In the genomic region with DNA sequence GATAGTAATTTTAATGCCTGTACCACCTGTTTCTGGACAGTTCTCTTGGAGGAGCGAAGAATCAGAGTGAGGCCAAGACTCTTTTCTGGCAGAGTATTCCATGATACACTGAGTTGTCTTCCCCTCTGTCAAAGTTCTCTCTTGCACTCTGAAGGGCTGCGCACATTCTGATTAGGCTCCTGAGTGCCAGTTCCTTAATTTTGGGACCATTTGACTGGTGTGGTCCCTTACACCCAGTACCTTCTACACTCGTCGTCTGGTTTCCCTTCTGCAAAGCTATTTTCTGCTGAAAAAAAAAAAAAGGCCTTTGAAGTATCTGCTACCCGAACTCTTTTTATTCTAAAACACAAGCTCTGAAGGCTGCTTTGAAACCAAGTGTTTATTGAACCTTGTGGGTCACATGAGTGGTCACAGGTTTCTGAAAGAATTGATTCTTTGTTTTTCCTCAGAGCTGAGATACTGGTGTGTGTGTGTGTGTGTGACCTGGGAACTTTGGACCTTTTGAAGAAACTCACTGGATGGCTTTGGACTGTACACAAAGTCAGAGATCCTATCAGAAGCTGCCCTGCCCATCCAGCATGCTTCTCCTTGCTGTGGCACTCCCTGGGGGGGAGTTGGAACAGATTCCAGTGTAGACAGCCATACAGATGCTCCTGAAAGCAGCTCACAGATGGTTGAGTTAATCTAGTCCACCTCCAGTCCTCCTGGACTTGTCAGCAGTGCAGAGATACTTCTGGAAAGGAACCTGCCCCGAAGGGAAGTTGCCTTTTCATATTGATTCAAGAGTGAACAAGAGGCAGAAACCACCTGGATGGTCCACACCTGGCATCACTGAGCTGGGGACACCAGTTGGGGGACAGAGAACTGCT, we compare ENCODE assay signal across 9 mouse cellular contexts. TPM values are rescaled to one million over a fixed set of nuclear protein-coding genes. Genes with fewer than 3 reads are reported as not detected.
DNase-seq lines count a peak whose midpoint lies in the region; ATAC-seq and TF ChIP-seq lines count a peak whose summit lies in the region.
"Had no signal": no experiment of that assay in that cellular context is flagged by ENCODE, and none has a peak within 500 bp of the region (broad histone marks: within the 10 kb centered on the region; RNA-seq: fewer than 3 reads in every experiment).

No protein-coding gene starts in this region.

- peak; percentile 60 for DNase-seq in kidney, adult 11 months
- peak; percentile 84 for DNase-seq in layer of hippocampus, adult 9-11 months
- no peak for DNase-seq in midbrain, postnatal 0 days (ENCODE audit: low spot score)
- DNase-seq in heart, postnatal 36 days: no peak
- no peak for DNase-seq in gastrocnemius, adult 8-10 months (ENCODE audit: low spot score in 2 of 2)
- DNase-seq: gastrocnemius, postnatal 10 days had no signal

- intact Hi-C loops in heart, postnatal 36 days (cut with DNase I): loop anchor here (5.0 kb wide), 2 partner anchors 67 to 83 kb away; a partner anchor contains a TSS

- H3K9ac ChIP-seq in kidney, embryonic 15.5 days: no peak overlapping the region
- H3K9ac ChIP-seq in embryonic facial prominence, embryonic 12.5 days: no peak overlapping the region
- peak overlapping the region; percentile 29; the same call in 1 of the 2 replicates for H3K9ac ChIP-seq in midbrain, postnatal 0 days (replicated peaks; ENCODE audit: low read length, poor library complexity, severe bottlenecking)

- H3K36me3 ChIP-seq in kidney, embryonic 15.5 days: peaks cover 48% of the 10 kb centered on the region
- H3K36me3 ChIP-seq in embryonic facial prominence, embryonic 12.5 days: peaks cover 32% of the 10 kb centered on the region
- H3K36me3 ChIP-seq in midbrain, postnatal 0 days (ENCODE audit: insufficient read depth, low read length): peaks cover 30% of the 10 kb centered on the region

- 79% methylated on average over 6 of the region's 6 CpGs for WGBS in kidney, embryonic 15.5 days
- WGBS in embryonic facial prominence, embryonic 12.5 days: 66% methylated on average over 6 of the region's 6 CpGs
- 79% methylated on average over 6 of the region's 6 CpGs for WGBS in midbrain, postnatal 0 days

- no peaks in the 10 kb centered on the region for H3K9me3 ChIP-seq in kidney, embryonic 15.5 days (replicated peaks)
- no peaks in the 10 kb centered on the region for H3K9me3 ChIP-seq in embryonic facial prominence, embryonic 12.5 days
- H3K9me3 ChIP-seq in midbrain, postnatal 0 days (ENCODE audit: low read length): no peaks in the 10 kb centered on the region

- ATAC-seq in kidney, embryonic 15.5 days (replicated peaks; ENCODE audit: low FRiP score): no peak
- no peak for ATAC-seq in embryonic facial prominence, embryonic 12.5 days (ENCODE audit: insufficient number of reproducible peaks, insufficient read depth, low FRiP score, low TSS enrichment)
- no peak for ATAC-seq in midbrain, postnatal 0 days (ENCODE audit: low FRiP score)
- no peak for ATAC-seq in activated CD4-positive, CD25-positive, alpha-beta regulatory T cell, adult 4 months

- TF ChIP-seq CTCF in midbrain, postnatal 0 days (IDR thresholded peaks at IDR 0.05): no peak

- H3K4me1 ChIP-seq in kidney, embryonic 15.5 days: peaks cover 32% of the 10 kb centered on the region
- peaks cover 23% of the 10 kb centered on the region for H3K4me1 ChIP-seq in embryonic facial prominence, embryonic 12.5 days
- peaks cover 10% of the 10 kb centered on the region; the same call in 1 of the 2 replicates for H3K4me1 ChIP-seq in midbrain, postnatal 0 days (ENCODE audit: insufficient read depth, low read length)

- no peak overlapping the region for H3K4me2 ChIP-seq in kidney, embryonic 15.5 days
- H3K4me2 ChIP-seq in embryonic facial prominence, embryonic 12.5 days (replicated peaks): no peak overlapping the region; the same call in 1 of the 2 replicates
- H3K4me2 ChIP-seq in midbrain, postnatal 0 days (ENCODE audit: low read depth, low read length, poor library complexity, severe bottlenecking): 0 out of 2 replicates have a peak overlapping the region, but pooled peaks have one; percentile 85

- H3K4me3 ChIP-seq in kidney, embryonic 15.5 days (replicated peaks): no peak overlapping the region
- H3K4me3 ChIP-seq in embryonic facial prominence, embryonic 12.5 days: peak overlapping the region; percentile 79; the same call in 1 of the 2 replicates
- no peak overlapping the region for H3K4me3 ChIP-seq in midbrain, postnatal 0 days (ENCODE audit: low read depth, low read length)

- H3K27me3 ChIP-seq in kidney, embryonic 15.5 days: no peaks in the 10 kb centered on the region
- H3K27me3 ChIP-seq in embryonic facial prominence, embryonic 12.5 days: no peaks in the 10 kb centered on the region
- no peaks in the 10 kb centered on the region for H3K27me3 ChIP-seq in midbrain, postnatal 0 days (ENCODE audit: insufficient read depth, low read length)

- no peak overlapping the region for H3K27ac ChIP-seq in kidney, embryonic 15.5 days
- H3K27ac ChIP-seq in embryonic facial prominence, embryonic 12.5 days: no peak overlapping the region
- no peak overlapping the region for H3K27ac ChIP-seq in midbrain, postnatal 0 days (ENCODE audit: low read depth, low read length)

RNA-seq across cellular contexts. Expression of a gene that starts 1.4 kb away (rescaled TPM):
- polyA plus RNA-seq in kidney, embryonic 15.5 days (2015; fragmentation: Nextera tagmentation; extraction: Ambion mirVana): 33.4 and 39.1 TPM in 2 replicates
- polyA plus RNA-seq in embryonic facial prominence, embryonic 12.5 days (2016; fragmentation: Nextera tagmentation; extraction: Ambion mirVana): 40.0 and 44.0 TPM in 2 replicates
- 34.9 and 41.1 TPM in 2 replicates for total RNA-seq in midbrain, postnatal 0 days (2014; rRNA removed)
- 36.1 and 36.4 TPM in 2 replicates for polyA plus RNA-seq in midbrain, postnatal 0 days (2015; fragmentation: Nextera tagmentation; extraction: Ambion mirVana)
- 10 to 100 TPM; 15.2 to 18.3 TPM for polyA plus RNA-seq in activated CD4-positive, CD25-positive, alpha-beta regulatory T cell, adult 4 months (2017; shearing (Covaris generic))
- total RNA-seq in heart, postnatal 36 days (2021): 10 to 100 TPM; 12.4 to 12.5 TPM
- 1 to 10 TPM; 4.5 to 7.3 (median 5.5) TPM for total RNA-seq in gastrocnemius, adult 8-10 months (2022)

RNA-seq across cellular contexts. Expression of a gene that starts 1.5 kb away (rescaled TPM):
- 38.5 and 44.8 TPM in 2 replicates for polyA plus RNA-seq in kidney, embryonic 15.5 days (2015; fragmentation: Nextera tagmentation; extraction: Ambion mirVana)
- polyA plus RNA-seq in embryonic facial prominence, embryonic 12.5 days (2016; fragmentation: Nextera tagmentation; extraction: Ambion mirVana): 54.2 and 57.1 TPM in 2 replicates
- 60.5 and 69.6 TPM in 2 replicates for total RNA-seq in midbrain, postnatal 0 days (2014; rRNA removed)
- polyA plus RNA-seq in midbrain, postnatal 0 days (2015; fragmentation: Nextera tagmentation; extraction: Ambion mirVana): 49.0 and 59.3 TPM in 2 replicates
- polyA plus RNA-seq in activated CD4-positive, CD25-positive, alpha-beta regulatory T cell, adult 4 months (2017; shearing (Covaris generic)): 1 to 10 TPM; 1.5 to 2.7 TPM
- 1 to 10 TPM; 6.5 to 7.0 TPM for total RNA-seq in heart, postnatal 36 days (2021)
- total RNA-seq in gastrocnemius, adult 8-10 months (2022): 1 to 10 TPM; 3.8 to 7.2 (median 5.1) TPM

RNA-seq across cellular contexts. Expression of a gene that starts 11.5 kb away (rescaled TPM):
- 0.19 and 0.26 TPM in 2 replicates for polyA plus RNA-seq in kidney, embryonic 15.5 days (2015; fragmentation: Nextera tagmentation; extraction: Ambion mirVana)
- 0.41 and 0.67 TPM in 2 replicates for polyA plus RNA-seq in embryonic facial prominence, embryonic 12.5 days (2016; fragmentation: Nextera tagmentation; extraction: Ambion mirVana)
- total RNA-seq in midbrain, postnatal 0 days (2014; rRNA removed): not detected in 2 replicates
- 0.12 TPM in 1 of 2 replicates, not detected in the other for polyA plus RNA-seq in midbrain, postnatal 0 days (2015; fragmentation: Nextera tagmentation; extraction: Ambion mirVana)
- polyA plus RNA-seq in activated CD4-positive, CD25-positive, alpha-beta regulatory T cell, adult 4 months (2017; shearing (Covaris generic)): not detected
- total RNA-seq in heart, postnatal 36 days (2021): under 1 TPM in 1 of 2 experiments, not detected in 1; 0.17 TPM
- not detected for total RNA-seq in gastrocnemius, adult 8-10 months (2022)
- total RNA-seq: gastrocnemius, postnatal 10 days had no signal

RNA-seq across cellular contexts. Expression of a gene that starts 18.2 kb away (rescaled TPM):
- polyA plus RNA-seq in kidney, embryonic 15.5 days (2015; fragmentation: Nextera tagmentation; extraction: Ambion mirVana): 30.5 and 33.8 TPM in 2 replicates
- 37.7 and 41.3 TPM in 2 replicates for polyA plus RNA-seq in embryonic facial prominence, embryonic 12.5 days (2016; fragmentation: Nextera tagmentation; extraction: Ambion mirVana)
- 19.8 and 20.8 TPM in 2 replicates for total RNA-seq in midbrain, postnatal 0 days (2014; rRNA removed)
- 27.4 and 29.0 TPM in 2 replicates for polyA plus RNA-seq in midbrain, postnatal 0 days (2015; fragmentation: Nextera tagmentation; extraction: Ambion mirVana)
- 10 to 100 TPM; 11.8 to 18.4 TPM for polyA plus RNA-seq in activated CD4-positive, CD25-positive, alpha-beta regulatory T cell, adult 4 months (2017; shearing (Covaris generic))
- 10 to 100 TPM; 17.9 to 21.7 TPM for total RNA-seq in heart, postnatal 36 days (2021)
- 10 to 100 TPM; 11.9 to 14.7 (median 14.2) TPM for total RNA-seq in gastrocnemius, adult 8-10 months (2022)

RNA-seq across cellular contexts. Expression of a gene that starts 50.3 kb away (rescaled TPM):
- 6.9 and 8.1 TPM in 2 replicates for polyA plus RNA-seq in kidney, embryonic 15.5 days (2015; fragmentation: Nextera tagmentation; extraction: Ambion mirVana)
- 32.7 and 33.7 TPM in 2 replicates for polyA plus RNA-seq in embryonic facial prominence, embryonic 12.5 days (2016; fragmentation: Nextera tagmentation; extraction: Ambion mirVana)
- 167 and 192 TPM in 2 replicates for total RNA-seq in midbrain, postnatal 0 days (2014; rRNA removed)
- polyA plus RNA-seq in midbrain, postnatal 0 days (2015; fragmentation: Nextera tagmentation; extraction: Ambion mirVana): 153 and 162 TPM in 2 replicates
- polyA plus RNA-seq in activated CD4-positive, CD25-positive, alpha-beta regulatory T cell, adult 4 months (2017; shearing (Covaris generic)): not detected
- under 1 TPM; 0.49 to 0.92 TPM for total RNA-seq in heart, postnatal 36 days (2021)
- total RNA-seq in gastrocnemius, adult 8-10 months (2022): under 1 TPM in 3 of 4 experiments, not detected in 1; 0.15 to 0.99 (median 0.20) TPM

Comparison
In these comparisons a context has a peak if more than half of its experiments do, and no peak if none do; other contexts are left out.
1. DNase-seq: peak in kidney, adult 11 months (single experiment) and layer of hippocampus, adult 9-11 months (single experiment); none in midbrain, postnatal 0 days (single experiment), heart, postnatal 36 days (0 of 2) and gastrocnemius, adult 8-10 months (0 of 2).
2. RNA of a gene that starts 1.5 kb away (polyA plus RNA-seq): 54.2 to 57.1 TPM in embryonic facial prominence, embryonic 12.5 days, 49.0 to 59.3 TPM in midbrain, postnatal 0 days and 38.5 to 44.8 TPM in kidney, embryonic 15.5 days; 1.5 to 2.7 TPM in activated CD4-positive, CD25-positive, alpha-beta regulatory T cell, adult 4 months; every median in the first group is over 10 times any median in the second.